Mouse (Mus musculus) naive thymus-derived CD4-positive, alpha-beta T cell, adult 2 months (primary cell): ENCODE results near the gene Clca2.

Experiments used
- DNase-seq: peaks from one replicate; pipeline ENCODE4 v3.0.0-alpha.2; 2011; ENCODE audit warnings: low read depth

The Clca2 gene

GRCm38 (mm10) chr3:145099291-145099690, at the start of gene Clca2:
Gene Clca2 (minus strand): TSS chr3:145099443.
- no peak for DNase-seq

- no peak for DNase-seq
Measured at GRCm38 (mm10) chr3:145147952-145148351, 48.7 kb upstream of the Clca2 start.

GRCm38 (mm10) chr3:145147483-145147882, 48.2 kb upstream of the Clca2 start:
- DNase-seq, result no peak

GRCm38 (mm10) chr3:145146871-145147270, 47.6 kb upstream of the Clca2 start:
- no peak for DNase-seq

- DNase-seq, result no peak
Measured at GRCm38 (mm10) chr3:145143856-145144255, 44.6 kb upstream of the Clca2 start.

- DNase-seq, result no peak
Measured at GRCm38 (mm10) chr3:145142925-145143324, 43.7 kb upstream of the Clca2 start.

GRCm38 (mm10) chr3:145140236-145140635, 41.0 kb upstream of the Clca2 start:
- DNase-seq, result no peak

GRCm38 (mm10) chr3:145131210-145131868, 32.1 kb upstream of the Clca2 start:
- DNase-seq, result peak; percentile 57

GRCm38 (mm10) chr3:145129356-145129755, 30.1 kb upstream of the Clca2 start:
- no peak for DNase-seq

- DNase-seq, result no peak
Measured at GRCm38 (mm10) chr3:145126618-145127017, 27.4 kb upstream of the Clca2 start.

- DNase-seq, result peak; percentile 12
Measured at GRCm38 (mm10) chr3:145119425-145119824, 20.2 kb upstream of the Clca2 start.

- DNase-seq, result no peak
Measured at GRCm38 (mm10) chr3:145119002-145119358, 19.7 kb upstream of the Clca2 start.

- DNase-seq, result peak; percentile 98
Measured at GRCm38 (mm10) chr3:145118254-145119001, 19.2 kb upstream of the Clca2 start, which contains the start of gene Odf2l. Gene Odf2l (plus strand): TSS chr3:145118588.

GRCm38 (mm10) chr3:145117637-145118036, 18.4 kb upstream of the Clca2 start:
- DNase-seq, result peak; percentile 8

GRCm38 (mm10) chr3:145115169-145115568, 15.9 kb upstream of the Clca2 start:
- no peak for DNase-seq

- DNase-seq, result no peak
Measured at GRCm38 (mm10) chr3:145105773-145106504, 6.7 kb upstream of the Clca2 start.

GRCm38 (mm10) chr3:145105076-145105772, 6.0 kb upstream of the Clca2 start:
- no peak for DNase-seq

- DNase-seq, result no peak
Measured at GRCm38 (mm10) chr3:145103770-145104169, 4.5 kb upstream of the Clca2 start.

- DNase-seq, result no peak
Measured at GRCm38 (mm10) chr3:145103321-145103720, 4.1 kb upstream of the Clca2 start.

GRCm38 (mm10) chr3:145101891-145102555, 2.8 kb upstream of the Clca2 start:
- DNase-seq, result no peak

- no peak for DNase-seq
Measured at GRCm38 (mm10) chr3:145087857-145088598, 11.2 kb downstream of the Clca2 start.
